Mouse (Mus musculus) brain, embryonic 14.5 days (tissue): ENCODE measurements around the gene Slamf9.

Experiments used
- CTCF ChIP-seq: fragments of 200-500 bp; IDR thresholded peaks from 2 replicates; pipeline ENCODE4 v1.5.1; 2012; ENCODE audit warnings: inconsistent platforms, mild to moderate bottlenecking, moderate library complexity, borderline replicate concordance; ENCODE audit not compliant: insufficient read depth, insufficient read length; ENCODE audit errors: extremely low read depth
- POLR2A ChIP-seq: fragments of 200-500 bp; IDR thresholded peaks from 2 replicates; pipeline ENCODE4 v1.6.1; 2012; ENCODE audit warnings: mild to moderate bottlenecking, inconsistent platforms, borderline replicate concordance; ENCODE audit not compliant: poor library complexity, insufficient read depth, insufficient read length, severe bottlenecking; ENCODE audit errors: extremely low read depth

GRCm38 (mm10) chr1:172513525-172514212 lies 38.5 kb downstream of the Slamf9 start:
- TF ChIP-seq POLR2A (no peak), CTCF (no peak)
